Mouse (Mus musculus): ENCODE measurements at regions not wholly inside any gene's neighbourhood (a gene's known extent, or its start where the extent isn't known, plus 50 kb on each side); places are given as distances from the start of the nearest gene placed in this dataset.
A peak's percentile ranks its signal among the peaks of the same experiment; 100 is the strongest.

DNA sequence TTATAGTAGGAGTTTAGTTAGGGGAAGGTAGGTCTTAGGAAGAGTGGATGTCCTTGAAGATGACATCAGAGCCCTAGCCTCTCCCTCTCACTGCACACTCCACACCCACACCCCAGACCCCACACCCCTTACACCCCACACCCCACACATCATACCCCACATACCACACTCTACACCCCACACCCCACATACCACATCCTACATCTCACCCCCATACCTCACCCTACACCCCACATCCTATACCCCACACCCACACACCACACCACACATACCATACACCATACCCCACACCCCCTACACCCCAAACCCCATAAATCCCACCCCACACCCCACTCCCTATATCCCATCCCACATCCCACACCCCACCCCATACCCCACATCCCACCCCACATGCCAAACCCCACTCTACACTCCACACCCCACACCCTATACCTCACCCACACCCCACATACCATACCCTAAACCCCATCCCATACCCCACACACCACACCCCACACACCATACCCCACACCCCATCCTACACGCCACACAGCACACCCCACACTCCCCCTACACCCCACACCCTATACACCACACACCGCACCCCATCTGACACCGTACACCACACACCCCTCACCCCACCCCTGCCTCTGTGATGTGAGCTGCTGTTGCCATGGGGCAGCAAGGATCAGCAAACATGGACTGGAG, 323.7 kb upstream of the G2e3 start:
- no peak for DNase-seq (ENCODE audit: low spot score in 2 of 2)

DNA sequence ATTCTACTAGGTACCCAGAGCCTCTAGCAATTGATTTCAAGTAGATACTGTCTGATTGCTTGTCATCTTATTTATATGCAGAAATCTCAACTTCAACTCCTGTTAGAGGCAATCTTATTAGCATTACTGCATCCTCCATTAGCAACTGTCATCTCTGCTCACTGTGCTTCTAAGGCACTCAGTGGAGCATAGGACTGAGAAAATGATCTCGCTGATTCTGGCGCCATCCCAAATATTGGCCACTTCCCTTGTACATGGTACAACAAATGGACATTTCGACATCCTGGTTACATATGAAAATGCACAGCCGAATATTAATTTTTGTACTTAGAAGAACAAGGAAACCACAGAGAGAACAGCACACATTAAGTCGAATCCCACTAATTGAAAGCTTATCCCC, 329.7 kb upstream of the G2e3 start:
- no peak for DNase-seq (ENCODE audit: low spot score in 2 of 2)

DNA sequence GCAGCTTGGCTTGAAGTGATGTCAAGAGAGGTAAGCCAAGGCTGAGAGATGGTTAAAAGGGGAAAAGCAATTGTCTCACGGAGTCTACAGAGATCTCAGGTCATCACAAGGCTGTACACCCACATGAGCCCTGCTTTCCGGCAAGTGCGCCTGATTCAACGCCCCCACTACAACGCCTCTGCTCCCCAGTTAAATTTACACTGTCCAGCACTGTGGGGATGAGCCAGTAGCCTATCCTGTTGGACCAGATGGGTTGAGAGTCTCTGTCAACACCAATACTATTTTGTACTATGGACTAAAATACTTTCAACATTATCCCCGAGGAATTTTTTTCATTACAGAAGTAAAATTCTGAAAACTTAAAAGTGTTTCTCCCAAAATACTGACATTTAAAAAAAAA, 331.8 kb upstream of the G2e3 start:
- no peak for DNase-seq (ENCODE audit: low spot score in 2 of 2)

DNA sequence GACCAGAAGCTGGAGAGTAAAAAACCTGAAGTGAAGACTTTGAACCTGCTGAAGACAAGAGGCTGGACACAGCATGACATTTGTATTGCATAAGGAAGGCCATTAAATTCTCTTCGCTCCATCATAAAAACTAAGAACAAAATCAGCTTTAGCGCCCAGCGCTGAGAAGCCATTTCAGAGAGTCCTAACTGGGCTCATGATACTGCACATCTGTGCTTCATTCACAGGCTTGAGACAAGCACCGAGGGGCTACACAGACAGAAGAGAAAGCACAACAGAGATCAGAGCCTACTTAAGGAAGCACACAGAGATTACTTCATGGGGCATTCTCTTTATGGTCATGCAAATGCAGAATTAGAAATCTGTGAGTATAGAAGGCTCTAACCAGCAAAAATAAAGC, 338.2 kb upstream of the G2e3 start:
- DNase-seq (ENCODE audit: low spot score in 2 of 2) = no peak

DNA sequence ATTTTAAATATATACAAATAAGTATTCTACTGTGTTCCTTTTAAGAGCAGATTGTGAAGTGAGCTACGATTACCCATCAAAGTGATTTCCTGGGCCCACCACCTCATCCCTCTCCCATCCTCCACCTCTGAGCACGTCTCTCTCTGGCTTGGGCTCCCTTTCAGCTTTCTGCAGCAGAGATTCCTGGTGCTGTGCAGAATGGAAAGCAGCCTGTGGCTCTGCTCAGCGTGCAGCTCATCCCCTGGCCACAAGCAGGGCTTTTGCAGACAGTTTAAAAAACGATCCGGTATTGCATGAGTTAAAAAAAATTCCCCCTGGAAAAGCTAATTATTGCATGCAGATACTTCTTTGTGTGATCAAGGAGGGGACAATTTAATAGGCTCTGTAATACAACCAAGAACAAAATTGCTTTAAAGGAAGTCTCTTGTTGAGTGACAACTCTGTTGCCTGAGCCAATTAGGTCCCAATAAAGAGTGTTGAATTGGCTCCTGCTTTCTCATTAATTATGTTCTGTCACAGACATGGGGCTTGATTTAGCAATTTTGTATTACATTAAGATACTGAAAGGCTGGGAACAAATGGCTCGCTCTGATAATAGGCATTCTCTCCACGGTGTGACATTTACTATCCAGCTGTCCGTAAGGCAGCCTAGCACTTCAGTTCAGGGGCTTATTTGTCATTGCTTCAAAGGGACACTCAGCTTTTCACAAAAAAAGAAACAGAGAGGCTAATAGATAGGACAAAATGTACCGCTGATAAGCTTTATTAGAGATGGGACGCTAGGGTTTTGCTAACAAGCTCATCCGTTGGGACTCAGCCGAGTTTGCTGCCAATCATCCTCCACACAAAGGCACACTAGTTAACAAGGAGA, 345.9 kb upstream of the G2e3 start:
- DNase-seq (ENCODE audit: low spot score in 2 of 2) = no peak

DNA sequence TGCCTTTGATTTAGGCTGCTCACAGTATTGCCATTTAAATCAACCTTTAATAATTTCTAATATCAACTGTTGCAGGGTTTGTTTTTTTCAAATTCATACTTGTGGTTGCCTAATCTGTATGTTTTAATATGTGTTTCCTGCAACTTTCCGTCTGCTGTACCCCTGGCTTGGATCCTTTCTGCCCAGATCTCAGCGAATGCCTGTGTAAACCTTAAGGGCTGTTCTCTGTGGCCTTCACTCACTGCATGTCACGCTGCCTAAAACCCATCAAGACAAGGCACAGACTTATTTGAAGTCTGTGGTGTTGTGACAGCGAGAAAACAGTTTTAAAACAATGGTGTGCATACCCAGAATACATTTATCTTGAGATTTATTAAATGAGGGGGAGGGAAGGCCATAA, 346.8 kb upstream of the G2e3 start:
- DNase-seq (ENCODE audit: low spot score in 2 of 2) = no peak

DNA sequence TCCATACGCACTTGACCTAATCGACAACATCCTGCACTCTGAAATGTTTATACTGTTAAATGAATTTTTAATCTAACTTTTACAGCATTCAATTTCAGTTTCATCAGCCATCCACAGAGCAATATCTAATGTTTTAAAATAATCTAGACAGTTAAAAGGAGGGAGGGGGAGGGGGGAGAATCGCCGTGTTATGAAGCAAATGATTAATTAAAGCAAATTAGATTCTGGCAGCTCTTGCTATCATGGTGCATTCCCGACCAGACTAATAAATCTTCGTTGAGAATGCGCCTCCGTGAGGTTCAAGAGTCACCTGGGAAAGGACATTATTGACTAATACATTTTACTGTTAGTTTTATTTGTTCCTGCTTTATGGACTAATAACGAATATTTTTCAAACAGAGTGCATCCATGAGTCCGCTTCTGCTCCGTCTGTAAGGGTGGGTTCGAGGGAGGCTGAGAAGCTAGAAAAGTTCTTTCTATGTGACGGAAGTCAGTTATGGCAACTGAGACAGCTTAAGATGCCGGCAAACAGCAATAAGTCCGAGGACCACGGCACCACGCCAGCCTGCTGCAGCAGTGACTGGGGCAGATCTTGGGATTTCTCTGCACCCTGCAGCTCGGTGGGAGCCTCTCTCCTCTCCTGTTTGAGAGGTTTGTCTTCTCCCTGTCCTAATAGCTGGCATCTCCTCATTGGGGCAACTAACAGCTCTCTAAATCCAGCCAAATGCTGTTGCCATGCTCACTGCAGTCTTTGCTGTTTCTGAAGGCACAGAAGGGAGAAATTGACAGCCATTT, 347.4 kb upstream of the G2e3 start:
- no peak for DNase-seq (ENCODE audit: low spot score in 2 of 2)

DNA sequence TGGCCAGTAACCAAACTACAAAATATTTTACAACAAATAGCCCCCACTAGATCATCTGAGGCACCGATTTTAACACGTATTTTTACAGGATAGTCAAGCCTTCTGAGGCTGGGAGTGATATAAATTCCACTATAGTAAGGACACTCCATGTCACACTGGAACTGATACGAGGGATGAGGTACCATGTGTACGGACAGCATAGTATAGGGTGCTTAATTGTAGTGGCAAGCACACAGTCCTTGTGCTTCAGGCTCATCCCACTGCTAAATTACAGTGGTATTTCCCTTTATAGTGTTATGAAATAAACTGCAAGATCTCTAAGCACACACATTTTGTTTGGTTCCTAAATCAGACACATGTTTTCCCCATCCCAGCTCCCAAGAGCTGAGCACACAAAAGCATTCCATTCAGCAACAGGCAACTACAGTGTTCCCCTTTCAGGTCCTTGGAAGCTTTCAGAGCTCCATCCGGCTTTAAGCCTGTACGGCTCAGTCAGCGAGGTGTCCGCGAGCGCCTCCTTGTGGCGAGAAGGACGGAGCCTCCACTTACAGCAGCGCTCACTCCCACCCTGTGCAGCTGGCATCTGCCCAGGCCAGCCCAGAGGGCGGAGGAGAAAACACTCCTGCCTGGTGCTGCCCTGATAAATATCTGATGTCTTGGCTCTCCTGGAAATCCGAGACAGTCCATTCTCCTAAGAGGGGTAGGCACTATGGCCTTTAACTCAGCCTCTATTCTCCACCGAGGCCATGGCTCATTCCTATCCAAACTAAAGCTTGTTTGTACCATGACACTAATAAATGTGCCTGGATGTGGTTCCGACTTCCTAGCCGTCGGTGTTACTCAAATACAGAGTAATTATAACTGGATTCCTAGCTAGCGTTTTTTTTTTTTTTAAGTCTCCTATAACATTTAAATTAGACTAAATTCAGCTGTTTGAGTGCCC, 348.3 kb upstream of the G2e3 start:
- DNase-seq (ENCODE audit: low spot score in 2 of 2) = peak in 1 of 2 experiments; percentile 15

DNA sequence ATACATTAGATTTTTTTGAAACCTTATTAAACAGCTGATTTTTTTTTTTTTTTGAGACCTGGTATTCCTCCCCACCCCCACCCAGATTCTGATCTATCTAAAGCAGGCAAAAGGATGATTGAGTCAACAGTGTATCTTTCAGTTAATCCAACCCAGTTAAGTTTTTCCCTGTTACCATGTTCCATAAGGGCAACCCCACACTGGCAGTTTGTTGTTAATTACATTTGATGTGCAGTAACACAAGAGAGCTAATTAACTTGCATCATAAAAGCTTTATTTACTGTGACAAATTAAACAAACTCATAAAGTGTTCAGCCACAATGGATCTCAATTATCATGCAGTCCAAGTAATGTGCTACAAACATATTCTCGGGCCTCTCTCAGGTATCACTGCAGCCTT, 346.8 kb upstream of the Prkd1 start:
- DNase-seq (ENCODE audit: low spot score in 2 of 2) = no peak

DNA sequence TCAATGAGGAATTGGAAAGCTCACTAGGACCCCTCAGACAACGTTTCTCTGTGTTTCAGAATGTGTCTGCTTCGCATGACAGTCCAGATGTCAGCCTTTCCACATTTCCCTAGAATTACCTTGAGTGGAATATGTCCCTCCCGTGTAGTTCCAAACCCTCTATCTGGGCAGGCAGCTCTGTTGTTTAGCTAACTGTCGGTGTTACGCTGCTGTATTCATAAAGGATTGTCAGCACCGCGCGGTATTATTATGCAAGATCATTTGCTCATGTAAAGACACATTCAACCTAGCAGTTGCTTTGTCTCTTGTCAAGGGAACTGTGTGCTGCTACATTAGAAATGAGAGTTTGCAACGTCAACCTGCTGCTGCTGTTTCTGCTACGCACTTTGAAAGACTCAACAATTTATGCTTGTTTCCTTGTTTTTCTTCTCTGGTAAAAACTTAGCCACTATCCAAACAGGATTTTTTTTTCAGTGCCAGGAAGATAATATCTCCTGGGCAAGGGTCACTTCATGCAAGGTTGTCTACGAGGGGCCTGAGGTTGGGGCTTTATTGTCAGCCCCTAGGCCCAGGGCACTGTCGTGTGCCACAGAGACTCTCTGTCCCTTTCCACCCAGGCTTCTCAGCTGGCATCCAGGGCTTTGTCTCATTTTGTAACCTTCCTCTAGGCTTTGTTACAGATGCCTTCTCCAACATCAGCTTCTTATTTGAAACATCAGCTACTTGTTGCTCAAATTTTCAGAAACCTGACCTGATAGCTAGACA, 340.8 kb upstream of the Prkd1 start:
- no peak for DNase-seq (ENCODE audit: low spot score in 2 of 2)

DNA sequence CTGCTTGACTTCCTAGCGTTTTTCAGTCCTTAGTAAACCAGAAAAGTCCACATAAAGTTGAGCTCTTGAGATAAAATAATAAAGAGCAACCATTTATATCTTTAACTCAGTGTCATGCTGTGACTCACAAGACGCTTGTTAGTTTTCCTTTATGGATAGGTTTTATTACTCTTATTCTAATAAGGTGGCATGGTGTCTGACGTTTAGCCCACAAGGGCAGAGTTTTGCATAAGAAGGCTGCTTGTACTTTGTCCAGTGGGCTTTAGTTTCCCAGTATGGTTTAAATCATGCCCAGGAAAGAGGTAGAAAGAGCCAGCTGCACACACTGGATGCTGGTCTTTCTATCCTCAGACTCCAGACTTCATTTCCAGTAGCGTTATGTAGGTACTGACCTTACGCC, 332.4 kb upstream of the Prkd1 start:
- no peak for DNase-seq (ENCODE audit: low spot score in 2 of 2)

DNA sequence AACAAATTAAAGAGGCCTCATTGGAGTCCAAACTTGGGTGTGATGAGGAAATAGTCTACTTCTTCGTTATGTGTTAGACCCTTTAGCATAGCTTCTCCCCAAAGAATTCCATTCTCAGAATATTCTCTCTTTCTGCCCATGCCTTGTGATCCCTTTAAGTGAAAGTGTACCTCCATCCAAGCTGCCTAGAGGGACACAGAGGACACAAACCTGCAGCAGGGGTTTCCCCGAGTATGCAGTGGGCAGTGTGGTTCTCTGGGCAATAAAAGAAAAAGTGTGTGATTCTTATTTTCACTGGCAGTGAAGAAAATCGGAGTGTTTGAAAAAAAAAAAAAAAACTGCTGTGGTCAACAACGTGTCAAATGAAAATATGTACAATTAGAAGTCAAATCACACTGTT, 331.9 kb upstream of the Prkd1 start:
- DNase-seq (ENCODE audit: low spot score in 2 of 2) = no peak

DNA sequence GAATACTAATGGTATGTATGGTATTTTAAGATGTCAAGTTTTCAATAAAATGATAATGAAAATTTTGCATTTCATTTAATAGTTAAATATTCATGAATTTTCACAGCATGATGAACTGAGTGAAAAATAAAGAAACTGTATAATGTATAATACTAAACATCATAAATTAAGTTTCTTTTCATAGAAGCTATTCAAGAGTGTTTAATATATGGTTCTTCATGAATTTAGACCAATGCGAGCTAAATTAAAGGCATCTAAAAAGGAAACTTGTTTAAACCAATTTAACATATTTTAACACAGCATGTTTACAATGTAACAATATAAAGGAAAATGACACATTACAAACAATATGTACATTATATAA, 321.8 kb upstream of the Prkd1 start:
- no peak for DNase-seq (ENCODE audit: low spot score in 2 of 2)

DNA sequence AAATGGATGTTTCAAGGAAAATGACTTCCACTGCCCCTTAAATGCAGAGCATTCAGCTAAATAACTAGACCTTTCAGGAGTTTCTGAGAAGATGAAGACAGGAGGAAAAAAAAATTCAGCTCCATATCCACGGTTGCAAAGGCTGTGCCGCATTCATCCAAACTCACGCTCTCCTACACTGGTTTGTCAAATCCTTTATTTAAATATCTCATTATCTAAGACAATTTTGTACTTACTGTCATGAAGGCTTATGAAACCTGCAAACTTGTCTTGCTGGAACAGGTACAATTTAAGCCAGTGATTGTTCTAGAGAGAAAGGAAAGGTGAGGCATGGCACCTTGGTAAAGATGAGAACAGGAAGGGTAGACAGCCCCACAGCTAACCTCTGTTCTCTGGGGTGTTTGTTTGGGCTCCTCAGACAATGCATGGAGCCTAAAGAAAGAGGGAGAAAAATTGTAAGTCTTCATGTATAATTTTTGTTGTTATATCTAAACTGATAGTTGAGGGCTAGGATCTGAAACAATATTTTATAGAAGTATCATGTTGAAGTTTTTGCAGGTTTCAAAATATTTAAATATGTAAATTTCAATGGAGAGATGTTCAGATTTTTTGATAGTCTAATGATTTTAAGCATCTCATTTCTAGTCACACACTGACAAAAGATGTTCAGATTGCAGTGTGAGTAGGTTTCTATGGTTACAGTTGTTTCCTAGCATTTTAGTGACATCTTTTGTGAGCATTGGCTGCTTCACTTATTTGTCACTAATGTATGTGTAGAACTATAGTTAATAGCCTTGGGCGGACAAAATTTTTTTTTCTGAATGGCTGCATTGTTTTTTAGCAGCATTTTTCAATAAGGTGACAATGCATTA, 321.2 kb upstream of the Prkd1 start:
- no peak for DNase-seq (ENCODE audit: low spot score in 2 of 2)

DNA sequence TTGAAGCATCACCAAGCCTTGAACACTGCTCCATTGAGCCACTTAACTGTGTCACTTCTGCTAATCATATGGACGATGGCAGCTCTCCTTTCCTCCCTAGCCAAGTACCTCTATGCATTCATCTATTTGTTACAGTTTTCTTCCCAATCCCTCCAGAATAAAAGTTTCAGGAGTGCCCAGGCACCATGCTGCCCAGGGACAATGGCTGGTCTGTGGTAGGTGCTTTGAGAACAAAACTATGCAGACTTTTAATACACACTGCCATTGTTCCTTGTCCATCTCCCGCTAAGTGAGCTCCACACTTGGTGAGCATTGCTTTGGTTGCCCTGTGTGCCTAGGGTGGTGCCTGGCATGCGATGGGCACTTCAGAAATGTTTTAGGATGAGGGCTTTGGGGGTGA, 320.5 kb upstream of the Prkd1 start:
- no peak for DNase-seq (ENCODE audit: low spot score in 2 of 2)

DNA sequence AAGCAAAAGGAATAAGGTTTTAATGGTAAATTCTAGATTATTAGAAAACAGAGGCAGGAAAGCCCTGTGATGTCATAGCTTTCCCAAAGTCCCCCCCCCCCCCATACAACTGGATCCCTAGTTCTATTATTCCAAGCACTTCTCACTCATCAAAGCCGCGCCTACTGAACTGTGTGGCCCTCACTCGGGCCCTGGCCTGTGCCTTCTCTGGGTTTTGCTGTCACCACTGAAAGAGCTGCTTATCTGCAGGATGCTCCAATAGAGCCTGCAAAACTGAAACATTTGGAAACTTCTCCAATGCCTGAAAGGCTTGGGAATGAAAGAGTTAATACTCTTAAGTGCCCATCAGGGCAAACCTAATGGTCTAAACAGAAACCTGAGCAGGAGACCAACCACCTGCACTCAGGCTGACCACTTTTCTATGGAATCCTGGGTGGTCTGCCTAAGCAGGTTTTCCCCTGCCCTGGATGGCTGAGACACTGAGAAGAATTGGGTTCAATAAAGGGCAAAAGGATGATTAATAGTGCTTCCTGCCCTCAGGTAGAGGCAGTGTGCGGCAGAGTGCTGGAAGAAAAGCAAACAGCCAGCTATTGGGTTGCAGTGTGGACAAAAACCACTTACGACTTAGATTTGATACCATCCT, 318.4 kb upstream of the Prkd1 start:
- no peak for DNase-seq (ENCODE audit: low spot score in 2 of 2)

DNA sequence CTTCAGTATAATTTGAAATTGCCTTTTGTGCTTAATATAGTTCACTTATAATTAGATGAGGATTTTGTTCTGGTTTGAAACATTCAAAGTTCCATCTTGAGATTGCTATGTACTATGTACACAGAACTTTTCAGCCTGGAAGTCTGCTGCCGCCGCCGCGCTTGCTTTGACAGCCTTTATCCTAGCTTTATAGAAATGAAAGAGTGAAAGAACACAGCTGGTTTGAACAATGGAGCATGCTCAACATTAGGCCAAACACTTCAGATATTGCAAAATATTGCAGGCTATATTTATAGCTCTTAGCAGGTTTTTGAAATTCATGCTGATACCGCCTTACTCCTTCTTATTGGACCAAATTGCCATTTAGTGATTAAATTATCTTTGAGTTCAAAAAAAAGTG, 305.1 kb upstream of the Prkd1 start:
- DNase-seq (ENCODE audit: low spot score in 2 of 2) = no peak

DNA sequence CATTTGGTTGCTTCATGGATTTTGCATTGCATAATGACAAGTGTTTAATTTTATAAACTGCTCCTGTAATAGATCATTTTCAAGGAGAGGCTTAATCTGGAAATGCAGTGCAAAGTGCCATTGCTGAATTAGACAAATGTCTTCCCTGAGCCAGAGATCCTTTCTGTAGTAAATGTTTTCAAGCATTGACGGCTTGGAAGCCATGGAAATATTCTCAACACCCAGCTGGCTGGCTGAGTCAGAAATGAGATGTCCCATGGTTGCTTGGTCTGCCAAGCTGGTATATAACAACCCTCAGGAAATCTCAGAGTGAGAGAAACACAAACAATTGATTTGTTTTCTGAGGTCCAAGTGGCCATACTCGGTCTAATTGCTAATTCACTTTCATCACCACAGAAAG, 298.1 kb upstream of the Prkd1 start:
- DNase-seq (ENCODE audit: low spot score in 2 of 2) = no peak
